ENCODE assay signal across 8 mouse cellular contexts in the genomic region with DNA sequence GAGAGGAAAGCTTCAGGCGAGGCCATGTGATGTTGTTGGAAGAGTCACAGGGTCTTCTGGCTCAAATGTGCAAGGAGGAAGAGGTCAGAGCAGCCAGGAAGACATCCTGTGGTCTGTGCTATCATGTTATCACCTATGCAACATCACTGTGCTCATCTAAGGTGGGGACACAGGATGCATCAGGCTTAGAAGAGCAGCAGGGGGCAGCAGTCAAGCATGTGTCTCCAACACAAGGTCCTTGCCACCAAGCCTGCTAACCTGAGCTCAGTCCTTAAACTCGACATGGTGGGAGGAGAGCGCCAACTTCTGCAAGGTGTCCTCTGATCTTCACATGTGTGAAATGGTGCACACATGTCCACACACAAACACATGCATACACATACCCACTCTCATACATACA. TPM values are rescaled to one million over a fixed set of nuclear protein-coding genes. Genes with fewer than 3 reads are reported as not detected.
A peak's percentile ranks its signal among the peaks of the same experiment; 100 is the strongest.
DNase-seq lines count a peak whose midpoint lies in the region; ATAC-seq and TF ChIP-seq lines count a peak whose summit lies in the region.

No protein-coding gene starts in this region.

- intact Hi-C loops in heart, postnatal 14 days (cut with DNase I): no loop called here

- no peak for DNase-seq in heart, postnatal 0 days (ENCODE audit: low spot score)
- no peak for DNase-seq in heart, postnatal 14 days
- peak; percentile 26 for DNase-seq in right cerebral cortex, postnatal 14 days
- DNase-seq in right cerebral cortex, adult 18-20 months: no peak
- peak; percentile 26 for DNase-seq in embryo, embryonic 11 days
- peak; percentile 30 for DNase-seq in thymus, postnatal 25 days
- DNase-seq in retina, postnatal 1 day: no peak

- H3K4me1 ChIP-seq in heart, postnatal 0 days (ENCODE audit: control insufficient read depth, insufficient read depth): peaks cover 8% of the 10 kb centered on the region
- peaks cover 2% of the 10 kb centered on the region; the same call in 1 of the 2 replicates for H3K4me1 ChIP-seq in midbrain, embryonic 16.5 days (ENCODE audit: control insufficient read depth, insufficient read depth, low read length)

- ATAC-seq in heart, postnatal 0 days (ENCODE audit: insufficient read depth, low read depth): no peak
- no peak for ATAC-seq in midbrain, embryonic 16.5 days

- no peaks in the 10 kb centered on the region for H3K36me3 ChIP-seq in heart, postnatal 0 days (replicated peaks; ENCODE audit: control insufficient read depth, insufficient read depth, low read length)
- no peaks in the 10 kb centered on the region for H3K36me3 ChIP-seq in midbrain, embryonic 16.5 days (ENCODE audit: control insufficient read depth, insufficient read depth, low read length)

- H3K4me3 ChIP-seq in heart, postnatal 0 days (ENCODE audit: low read depth, low read length): no peak overlapping the region
- no peak overlapping the region for H3K4me3 ChIP-seq in midbrain, embryonic 16.5 days (ENCODE audit: low read depth, low read length)

- H3K9me3 ChIP-seq in heart, postnatal 0 days (replicated peaks; ENCODE audit: control insufficient read depth, low read length): no peaks in the 10 kb centered on the region
- no peaks in the 10 kb centered on the region for H3K9me3 ChIP-seq in midbrain, embryonic 16.5 days (replicated peaks; ENCODE audit: control insufficient read depth, low read length, poor library complexity, severe bottlenecking)

- 84% methylated on average over 3 of the region's 3 CpGs for WGBS in heart, postnatal 0 days
- WGBS in midbrain, embryonic 16.5 days: 77% methylated on average over 3 of the region's 3 CpGs

- H3K27me3 ChIP-seq in heart, postnatal 0 days (ENCODE audit: control insufficient read depth, insufficient read depth, low read length): no peaks in the 10 kb centered on the region
- no peaks in the 10 kb centered on the region; the same call in 1 of the 2 replicates for H3K27me3 ChIP-seq in midbrain, embryonic 16.5 days (ENCODE audit: control insufficient read depth, insufficient read depth, low read depth, low read length)

- H3K9ac ChIP-seq in heart, postnatal 0 days (replicated peaks; ENCODE audit: low read depth, low read length): no peak overlapping the region
- no peak overlapping the region for H3K9ac ChIP-seq in midbrain, embryonic 16.5 days (ENCODE audit: low read depth, low read length)

- peak; percentile 27 for TF ChIP-seq CTCF in heart, postnatal 0 days (IDR thresholded peaks at IDR 0.05; ENCODE audit: low read depth)

- no peak overlapping the region for H3K4me2 ChIP-seq in heart, postnatal 0 days (ENCODE audit: low read depth, low read length)
- no peak overlapping the region for H3K4me2 ChIP-seq in midbrain, embryonic 16.5 days (ENCODE audit: low read length)

- TF ChIP-seq EP300 in heart, postnatal 0 days (IDR thresholded peaks at IDR 0.05; ENCODE audit: low read depth): no peak

- H3K27ac ChIP-seq in heart, postnatal 0 days (ENCODE audit: low read depth): no peak overlapping the region
- no peak overlapping the region for H3K27ac ChIP-seq in midbrain, embryonic 16.5 days (ENCODE audit: low read length)

RNA-seq across cellular contexts. Expression of gene Arsb, which starts 13.9 kb away (rescaled TPM):
- 5.0 and 6.2 TPM in 2 replicates for total RNA-seq in heart, postnatal 0 days (2014; rRNA removed; ENCODE audit: low replicate concordance)
- 3.0 and 3.1 TPM in 2 replicates for polyA plus RNA-seq in heart, postnatal 0 days (2015; fragmentation: Nextera tagmentation; extraction: Ambion mirVana)
- total RNA-seq in heart, postnatal 14 days (2021): 1 to 10 TPM; 7.6 to 7.8 TPM
- 10.5 and 11.8 TPM in 2 replicates for polyA plus RNA-seq in midbrain, embryonic 16.5 days (2015; fragmentation: Nextera tagmentation; extraction: Ambion mirVana)

Comparison
In these comparisons a context has a peak if more than half of its experiments do, and no peak if none do; other contexts are left out.
1. DNase-seq: peak in right cerebral cortex, postnatal 14 days (single experiment), embryo, embryonic 11 days (single experiment) and thymus, postnatal 25 days (single experiment); none in heart, postnatal 0 days (single experiment), heart, postnatal 14 days (0 of 2), right cerebral cortex, adult 18-20 months (single experiment) and retina, postnatal 1 day (single experiment).